In genomic region chr15:6953970-6954791, GRCm38 (mm10) we compare ENCODE assay signal across 18 mouse cellular contexts.
DNase-seq lines count a peak whose midpoint lies in the region; ATAC-seq and TF ChIP-seq lines count a peak whose summit lies in the region.
"Had no signal": no experiment of that assay in that cellular context is flagged by ENCODE, and none has a peak within 500 bp of the region (broad histone marks: within the 10 kb centered on the region; RNA-seq: fewer than 3 reads in every experiment).

No protein-coding gene starts in this region.

- H3K36me3 ChIP-seq in forebrain, embryonic 15.5 days = no peaks in the 10 kb centered on the region
- H3K36me3 ChIP-seq in forebrain, embryonic 13.5 days (ENCODE audit: poor library complexity, severe bottlenecking) = no peaks in the 10 kb centered on the region
- no peaks in the 10 kb centered on the region for H3K36me3 ChIP-seq in lung, embryonic 14.5 days (ENCODE audit: insufficient read depth)
- H3K36me3 ChIP-seq: embryonic facial prominence, embryonic 15.5 days; forebrain, embryonic 12.5 days; hindbrain, embryonic 15.5 days; liver, embryonic 12.5 days; stomach, embryonic 15.5 days had no signal

- H3K4me1 ChIP-seq in forebrain, embryonic 15.5 days = no peaks in the 10 kb centered on the region
- 0 out of 2 replicates have a peak, but pooled peaks cover 4% of the 10 kb centered on the region for H3K4me1 ChIP-seq in forebrain, embryonic 13.5 days
- no peaks in the 10 kb centered on the region for H3K4me1 ChIP-seq in lung, embryonic 14.5 days (ENCODE audit: insufficient read depth)
- H3K4me1 ChIP-seq: forebrain, embryonic 12.5 days; liver, embryonic 12.5 days; megakaryocyte, embryonic 14.5 days; stomach, embryonic 15.5 days had no signal

- no peaks in the 10 kb centered on the region for H3K9me3 ChIP-seq in forebrain, embryonic 15.5 days
- H3K9me3 ChIP-seq in forebrain, embryonic 13.5 days (replicated peaks) = no peaks in the 10 kb centered on the region
- H3K9me3 ChIP-seq in lung, embryonic 14.5 days (ENCODE audit: low read depth, low read length) = no peaks in the 10 kb centered on the region
- H3K9me3 ChIP-seq: embryonic facial prominence, embryonic 15.5 days; forebrain, embryonic 12.5 days; hindbrain, embryonic 15.5 days; liver, embryonic 12.5 days; stomach, embryonic 15.5 days had no signal

- H3K27me3 ChIP-seq in forebrain, embryonic 15.5 days = no peaks in the 10 kb centered on the region
- H3K27me3 ChIP-seq in forebrain, embryonic 13.5 days = no peaks in the 10 kb centered on the region
- no peaks in the 10 kb centered on the region for H3K27me3 ChIP-seq in lung, embryonic 14.5 days (ENCODE audit: insufficient read depth, low read length)
- H3K27me3 ChIP-seq: embryonic facial prominence, embryonic 15.5 days; forebrain, embryonic 12.5 days; hindbrain, embryonic 15.5 days; liver, embryonic 12.5 days; stomach, embryonic 15.5 days had no signal

- DNase-seq in lung, embryonic 14.5 days = peak; percentile 13
- DNase-seq in lung, postnatal 10 days = no peak
- peak; percentile 36 to 38 for DNase-seq in left cerebral cortex, adult 9 months (ENCODE audit: low spot score in 2 of 2)
- DNase-seq in mesoderm, embryonic 11.5 days (ENCODE audit: low read depth, low spot score) = peak; percentile 44
- DNase-seq in heart, adult 9 months (ENCODE audit: low spot score in 2 of 2) = no peak
- DNase-seq in layer of hippocampus, postnatal 14 days (ENCODE audit: low spot score in 2 of 2) = no peak
- DNase-seq: adrenal gland, adult 8-10 months; cerebellum, postnatal 14 days; kidney, adult 18-20 months; kidney, postnatal 25 days had no signal

- ATAC-seq in forebrain, embryonic 15.5 days (replicated peaks) = 0 out of 2 replicates have a peak, but pooled peaks have one; percentile 13
- ATAC-seq in forebrain, embryonic 13.5 days = no peak
- peak; percentile 28; the same call in 1 of the 2 replicates for ATAC-seq in lung, embryonic 14.5 days (ENCODE audit: insufficient read depth)
- ATAC-seq: liver, embryonic 12.5 days had no signal

- H3K27ac ChIP-seq in forebrain, embryonic 15.5 days (replicated peaks) = no peak overlapping the region
- no peak overlapping the region for H3K27ac ChIP-seq in forebrain, embryonic 13.5 days
- no peak overlapping the region for H3K27ac ChIP-seq in lung, embryonic 14.5 days (ENCODE audit: low read depth)
- H3K27ac ChIP-seq: embryonic facial prominence, embryonic 15.5 days; forebrain, embryonic 12.5 days; hindbrain, embryonic 15.5 days; liver, embryonic 12.5 days; stomach, embryonic 15.5 days had no signal

- no peak overlapping the region for H3K4me2 ChIP-seq in forebrain, embryonic 15.5 days (replicated peaks)
- no peak overlapping the region for H3K4me2 ChIP-seq in forebrain, embryonic 13.5 days
- no peak overlapping the region for H3K4me2 ChIP-seq in lung, embryonic 14.5 days
- H3K4me2 ChIP-seq: embryonic facial prominence, embryonic 15.5 days; forebrain, embryonic 12.5 days; hindbrain, embryonic 15.5 days; liver, embryonic 12.5 days; stomach, embryonic 15.5 days had no signal

- 68% methylated on average over 9 of the region's 9 CpGs for WGBS in forebrain, embryonic 15.5 days
- 78% methylated on average over 9 of the region's 9 CpGs for WGBS in forebrain, embryonic 13.5 days
- 22% methylated on average over 9 of the region's 9 CpGs for WGBS in lung, embryonic 14.5 days

- no peak overlapping the region for H3K4me3 ChIP-seq in forebrain, embryonic 15.5 days
- no peak overlapping the region for H3K4me3 ChIP-seq in forebrain, embryonic 13.5 days
- H3K4me3 ChIP-seq in lung, embryonic 14.5 days (ENCODE audit: low read depth, low read length) = no peak overlapping the region
- H3K4me3 ChIP-seq: embryonic facial prominence, embryonic 15.5 days; forebrain, embryonic 12.5 days; hindbrain, embryonic 15.5 days; liver, embryonic 12.5 days; megakaryocyte, embryonic 14.5 days; stomach, embryonic 15.5 days had no signal

- no peak for TF ChIP-seq CTCF in lung, embryonic 14.5 days (IDR thresholded peaks at IDR 0.05; ENCODE audit: low read depth)

- no peak overlapping the region for H3K9ac ChIP-seq in forebrain, embryonic 15.5 days (replicated peaks)
- H3K9ac ChIP-seq in forebrain, embryonic 13.5 days = no peak overlapping the region
- H3K9ac ChIP-seq in lung, embryonic 14.5 days = no peak overlapping the region
- H3K9ac ChIP-seq: embryonic facial prominence, embryonic 15.5 days; forebrain, embryonic 12.5 days; hindbrain, embryonic 15.5 days; liver, embryonic 12.5 days; stomach, embryonic 15.5 days had no signal

Comparison
In these comparisons a context has a peak if more than half of its experiments do, and no peak if none do; other contexts are left out.
1. DNase-seq: peak in lung, embryonic 14.5 days (single experiment), left cerebral cortex, adult 9 months (2 of 2) and mesoderm, embryonic 11.5 days (single experiment); none in lung, postnatal 10 days (single experiment), heart, adult 9 months (0 of 2) and layer of hippocampus, postnatal 14 days (0 of 2).